Comparison of ENCODE assay signal across 8 mouse cellular contexts in genomic region chr11:51584057-51584430, GRCm38 (mm10). TPM values are rescaled to one million over a fixed set of nuclear protein-coding genes. Genes with fewer than 3 reads are reported as not detected.
DNase-seq lines count a peak whose midpoint lies in the region; ATAC-seq and TF ChIP-seq lines count a peak whose summit lies in the region.

No protein-coding gene starts in this region.

- peak overlapping the region; percentile 49 for H3K9ac ChIP-seq in CH12.LX (ENCODE audit: insufficient read depth, low read depth)
- peak overlapping the region; percentile 91 for H3K9ac ChIP-seq in embryonic facial prominence, embryonic 14.5 days (ENCODE audit: low read depth, low read length)
- peak overlapping the region; percentile 72 for H3K9ac ChIP-seq in midbrain, embryonic 15.5 days

- no peak for TF ChIP-seq CTCF in kidney, adult 2 months (conservative IDR thresholded peaks at IDR 0.05; ENCODE audit: insufficient read depth, insufficient read length, low read depth, low read length)
- no peak; a peak in 1 of 4 replicates for TF ChIP-seq CTCF in CH12.LX (conservative IDR thresholded peaks at IDR 0.05 in 1 of 2, IDR thresholded peaks at IDR 0.05 in 1 of 2; ENCODE audit: low read depth in 2 of 2, low read length in 2 of 2)

- H3K9me3 ChIP-seq in CH12.LX (replicated peaks; ENCODE audit: low read length), result no peaks in the 10 kb centered on the region
- H3K9me3 ChIP-seq in embryonic facial prominence, embryonic 14.5 days (ENCODE audit: control insufficient read depth, low read length), result no peaks in the 10 kb centered on the region
- H3K9me3 ChIP-seq in midbrain, embryonic 15.5 days, result no peaks in the 10 kb centered on the region

- WGBS in kidney, adult 2 months, result 4% methylated on average over 9 of the region's 9 CpGs
- 6% methylated on average over 9 of the region's 9 CpGs for WGBS in embryonic facial prominence, embryonic 14.5 days
- WGBS in midbrain, embryonic 15.5 days, result 5% methylated on average over 9 of the region's 9 CpGs

- no peaks in the 10 kb centered on the region for H3K27me3 ChIP-seq in kidney, adult 2 months (replicated peaks; ENCODE audit: control insufficient read depth, insufficient read depth, low read length)
- H3K27me3 ChIP-seq in CH12.LX (replicated peaks), result no peaks in the 10 kb centered on the region
- no peaks in the 10 kb centered on the region for H3K27me3 ChIP-seq in embryonic facial prominence, embryonic 14.5 days (replicated peaks; ENCODE audit: control insufficient read depth, insufficient read depth, low read length)
- H3K27me3 ChIP-seq in midbrain, embryonic 15.5 days (replicated peaks), result no peaks in the 10 kb centered on the region

- peak; percentile 0; the same call in 1 of the 2 replicates for ATAC-seq in embryonic facial prominence, embryonic 14.5 days (ENCODE audit: low read depth)
- ATAC-seq in inflammation-experienced regulatory T-cells, adult 6 months, result peak; percentile 35
- ATAC-seq in midbrain, embryonic 15.5 days (replicated peaks), result peak; percentile 48

- TF ChIP-seq EP300 in CH12.LX (IDR thresholded peaks at IDR 0.05; ENCODE audit: low read length), result no peak

- no peak for TF ChIP-seq POLR2A in kidney, adult 2 months (IDR thresholded peaks at IDR 0.05; ENCODE audit: low read depth, low read length)
- no peak for TF ChIP-seq POLR2A in CH12.LX (IDR thresholded peaks at IDR 0.05; ENCODE audit: low read depth, low read length)

- H3K4me2 ChIP-seq in CH12.LX (ENCODE audit: insufficient read depth, low read depth, poor library complexity, severe bottlenecking), result peak overlapping the region; percentile 63
- H3K4me2 ChIP-seq in embryonic facial prominence, embryonic 14.5 days (ENCODE audit: low read depth, low read length), result peak overlapping the region; percentile 79
- peak overlapping the region; percentile 63 for H3K4me2 ChIP-seq in midbrain, embryonic 15.5 days

- H3K4me3 ChIP-seq in kidney, adult 2 months (ENCODE audit: insufficient read depth, low read depth, low read length), result peak overlapping the region; percentile 58
- peak overlapping the region; percentile 73 to 85 (median 79) for H3K4me3 ChIP-seq in CH12.LX (replicated peaks in 1 of 3; ENCODE audit: low read depth in 2 of 3, low read length in 2 of 3, poor library complexity in 1 of 3)
- H3K4me3 ChIP-seq in embryonic facial prominence, embryonic 14.5 days (ENCODE audit: low read depth, low read length), result peak overlapping the region; percentile 63
- H3K4me3 ChIP-seq in midbrain, embryonic 15.5 days, result peak overlapping the region; percentile 57

- DNase-seq in kidney, adult 2 months, result no peak
- DNase-seq in kidney, postnatal 25 days, result no peak
- DNase-seq in CH12.LX (ENCODE audit: extremely low read depth) (no peak), MN1 (ENCODE audit: low spot score) (no peak)
- DNase-seq in embryonic facial prominence, embryonic 14.5 days (ENCODE audit: low spot score), result no peak
- DNase-seq in urinary bladder, postnatal 14 days (ENCODE audit: low spot score), result no peak

- in situ Hi-C loops in CH12.LX (cut with MboI; ENCODE audit: low pct_ligation_motif_present, low pct_unique_long_range_greater_than_20kb, low sequenced_read_pairs), result loop anchor here (5.0 kb wide), 1 partner anchor 42 kb away; no protein-coding TSS in a partner anchor

- H3K27ac ChIP-seq in kidney, adult 2 months (ENCODE audit: insufficient read depth, low read depth, low read length), result peak overlapping the region; percentile 90
- peak overlapping the region; percentile 25 for H3K27ac ChIP-seq in CH12.LX (ENCODE audit: insufficient read depth, low read depth)
- peak overlapping the region; percentile 90 for H3K27ac ChIP-seq in embryonic facial prominence, embryonic 14.5 days (replicated peaks; ENCODE audit: low read depth, low read length)
- H3K27ac ChIP-seq in midbrain, embryonic 15.5 days, result peak overlapping the region; percentile 95

- dilution Hi-C loops in CH12.LX (cut with MboI; ENCODE audit: extremely low pct_ligation_motif_present, extremely low pct_unique_long_range_greater_than_20kb, low sequenced_read_pairs), result no loop called here

- H3K79me2 ChIP-seq in CH12.LX (replicated peaks; ENCODE audit: control insufficient read depth, extremely low read depth, insufficient read depth, poor library complexity, severe bottlenecking), result no peaks in the 10 kb centered on the region

- no peaks in the 10 kb centered on the region for H3K36me3 ChIP-seq in kidney, adult 2 months (ENCODE audit: control insufficient read depth, insufficient read depth, low read length)
- H3K36me3 ChIP-seq in CH12.LX (replicated peaks in 1 of 2; ENCODE audit: control insufficient read depth in 1 of 2, insufficient read depth in 1 of 2, low read length in 1 of 2), result peaks cover 17 to 35% of the 10 kb centered on the region in 2 experiments
- H3K36me3 ChIP-seq in embryonic facial prominence, embryonic 14.5 days (ENCODE audit: control insufficient read depth, insufficient read depth, low read length), result peaks cover 29% of the 10 kb centered on the region
- peaks cover 19% of the 10 kb centered on the region; the same call in 1 of the 2 replicates for H3K36me3 ChIP-seq in midbrain, embryonic 15.5 days (replicated peaks)

- H3K4me1 ChIP-seq in kidney, adult 2 months (ENCODE audit: control insufficient read depth, insufficient read depth, low read length), result peaks cover 17% of the 10 kb centered on the region
- peaks cover 13 to 47% of the 10 kb centered on the region in 2 experiments for H3K4me1 ChIP-seq in CH12.LX (ENCODE audit: control insufficient read depth in 1 of 2, insufficient read depth in 2 of 2)
- peaks cover 12% of the 10 kb centered on the region for H3K4me1 ChIP-seq in embryonic facial prominence, embryonic 14.5 days (ENCODE audit: control insufficient read depth, insufficient read depth, low read length)
- H3K4me1 ChIP-seq in midbrain, embryonic 15.5 days, result peaks cover 24% of the 10 kb centered on the region

- no peak for TF ChIP-seq RAD21 in CH12.LX (IDR thresholded peaks at IDR 0.05; ENCODE audit: low read depth, low read length)

TF ChIP-seq in CH12.LX, 34 proteins besides CTCF, POLR2A, EP300 and RAD21:
- 0 out of 2 replicates have a peak, but pooled peaks have one; percentile 31 for TF ChIP-seq KAT2A (IDR thresholded peaks at IDR 0.05; ENCODE audit: insufficient replicate concordance, low read length)
- no peak for TF ChIP-seq HCFC1 (IDR thresholded peaks at IDR 0.05; ENCODE audit: low read depth, low read length)
- TF ChIP-seq ETS1 (conservative IDR thresholded peaks at IDR 0.05; ENCODE audit: low read depth, low read length), result no peak
- TF ChIP-seq ZMIZ1 (IDR thresholded peaks at IDR 0.05; ENCODE audit: low read depth, low read length), result no peak
- no peak for TF ChIP-seq USF2 (conservative IDR thresholded peaks at IDR 0.05; ENCODE audit: low read depth, low read length)

RNA-seq across cellular contexts. Expression of gene Phykpl, which starts 0.5 kb away (rescaled TPM):
- 28.5 and 34.5 TPM in 2 replicates for polyA plus RNA-seq in kidney, adult 2 months (2012; rRNA removed)
- total RNA-seq in CH12.LX (2012; rRNA removed) (30.9 and 40.5 TPM in 2 replicates), CH12.LX (2014; rRNA removed) (19.4 and 25.2 TPM in 2 replicates)
- polyA plus RNA-seq in CH12.LX (2012; ENCODE audit: insufficient read length, low read depth), result 39.6 and 44.0 TPM in 2 replicates
- 15.2 and 17.4 TPM in 2 replicates for polyA plus RNA-seq in embryonic facial prominence, embryonic 14.5 days (2014; fragmentation: Nextera tagmentation; extraction: Ambion mirVana)
- 10 to 100 TPM; 25.2 to 33.5 (median 27.6) TPM for polyA plus RNA-seq in inflammation-experienced regulatory T-cells, adult 6 months (2017; shearing (Covaris generic))
- 9.7 and 12.0 TPM in 2 replicates for polyA plus RNA-seq in midbrain, embryonic 15.5 days (2015; fragmentation: Nextera tagmentation; extraction: Ambion mirVana)

RNA-seq across cellular contexts. Expression of gene Hnrnpab, which starts 22.6 kb away (rescaled TPM):
- 116 and 138 TPM in 2 replicates for polyA plus RNA-seq in kidney, adult 2 months (2012; rRNA removed)
- 893 and 1,222 TPM in 2 replicates for total RNA-seq in CH12.LX (2012; rRNA removed)
- total RNA-seq in CH12.LX (2014; rRNA removed), result 1,100 and 1,160 TPM in 2 replicates
- 2,181 and 2,430 TPM in 2 replicates for polyA plus RNA-seq in CH12.LX (2012; ENCODE audit: insufficient read length, low read depth)
- polyA plus RNA-seq in embryonic facial prominence, embryonic 14.5 days (2014; fragmentation: Nextera tagmentation; extraction: Ambion mirVana), result 433 and 475 TPM in 2 replicates
- 10 to 100 TPM; 32.6 to 39.5 (median 35.5) TPM for polyA plus RNA-seq in inflammation-experienced regulatory T-cells, adult 6 months (2017; shearing (Covaris generic))
- polyA plus RNA-seq in midbrain, embryonic 15.5 days (2015; fragmentation: Nextera tagmentation; extraction: Ambion mirVana), result 353 and 380 TPM in 2 replicates

RNA-seq across cellular contexts. Expression of gene Nhp2, which starts 35.5 kb away (rescaled TPM):
- polyA plus RNA-seq in kidney, adult 2 months (2012; rRNA removed), result 44.6 and 49.8 TPM in 2 replicates
- 489 and 641 TPM in 2 replicates for total RNA-seq in CH12.LX (2012; rRNA removed)
- 649 and 722 TPM in 2 replicates for total RNA-seq in CH12.LX (2014; rRNA removed)
- polyA plus RNA-seq in CH12.LX (2012; ENCODE audit: insufficient read length, low read depth), result 847 and 914 TPM in 2 replicates
- polyA plus RNA-seq in embryonic facial prominence, embryonic 14.5 days (2014; fragmentation: Nextera tagmentation; extraction: Ambion mirVana), result 158 and 162 TPM in 2 replicates
- 100 to 1,000 TPM; 100 to 149 (median 102) TPM for polyA plus RNA-seq in inflammation-experienced regulatory T-cells, adult 6 months (2017; shearing (Covaris generic))
- polyA plus RNA-seq in midbrain, embryonic 15.5 days (2015; fragmentation: Nextera tagmentation; extraction: Ambion mirVana), result 91.5 and 95.2 TPM in 2 replicates

RNA-seq across cellular contexts. Expression of gene Rmnd5b, which starts 51.7 kb away (rescaled TPM):
- 46.6 and 52.9 TPM in 2 replicates for polyA plus RNA-seq in kidney, adult 2 months (2012; rRNA removed)
- total RNA-seq in CH12.LX (2012; rRNA removed), result 46.6 and 46.7 TPM in 2 replicates
- total RNA-seq in CH12.LX (2014; rRNA removed), result 39.0 and 41.1 TPM in 2 replicates
- polyA plus RNA-seq in CH12.LX (2012; ENCODE audit: insufficient read length, low read depth), result 59.5 and 60.2 TPM in 2 replicates
- 44.2 and 50.4 TPM in 2 replicates for polyA plus RNA-seq in embryonic facial prominence, embryonic 14.5 days (2014; fragmentation: Nextera tagmentation; extraction: Ambion mirVana)
- polyA plus RNA-seq in inflammation-experienced regulatory T-cells, adult 6 months (2017; shearing (Covaris generic)), result 10 to 100 TPM; 35.7 to 40.3 (median 38.6) TPM
- 83.7 and 89.3 TPM in 2 replicates for polyA plus RNA-seq in midbrain, embryonic 15.5 days (2015; fragmentation: Nextera tagmentation; extraction: Ambion mirVana)

Comparison
In these comparisons a context has a peak if more than half of its experiments do, and no peak if none do; other contexts are left out.
1. H3K27ac ChIP-seq: peak in every context shown above with its lines; median percentile 95 in midbrain, embryonic 15.5 days; 90 in kidney, adult 2 months; 90 in embryonic facial prominence, embryonic 14.5 days; 25 in CH12.LX.